Comparison of ENCODE assay signal across 9 mouse cellular contexts in the genomic region with DNA sequence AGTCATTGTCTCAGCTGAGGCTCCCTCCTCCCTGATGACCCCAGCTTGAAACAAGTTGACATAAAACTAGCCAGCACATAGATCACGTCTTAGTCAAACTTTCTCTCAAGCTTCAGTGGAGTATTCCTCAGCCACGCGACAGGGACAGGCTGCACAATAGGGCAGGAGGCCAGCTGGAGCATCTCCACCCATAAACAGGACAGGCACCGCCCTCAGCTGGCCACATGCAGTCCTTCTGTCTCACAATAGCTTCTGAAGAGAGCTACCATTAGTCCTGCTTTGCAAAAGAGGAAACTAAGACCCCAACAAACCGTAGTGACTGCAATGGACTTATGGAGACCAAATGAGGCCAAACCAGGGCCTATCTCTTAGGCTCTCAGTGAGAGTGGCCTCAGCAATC. TPM values are rescaled to one million over a fixed set of nuclear protein-coding genes. Genes with fewer than 3 reads are reported as not detected.
DNase-seq lines count a peak whose midpoint lies in the region; ATAC-seq lines count a peak whose summit lies in the region.
"Had no signal": no experiment of that assay in that cellular context is flagged by ENCODE, and none has a peak within 500 bp of the region (broad histone marks: within the 10 kb centered on the region; RNA-seq: fewer than 3 reads in every experiment).

No protein-coding gene starts in this region.

- intact Hi-C loops in left cerebral cortex, postnatal 4 days (cut with DNase I): no loop called here
- intact Hi-C loops in left cerebral cortex, postnatal 14 days (cut with DNase I): no loop called here

- peak; percentile 77 for DNase-seq in left cerebral cortex, postnatal 4 days
- no peak for DNase-seq in left cerebral cortex, postnatal 14 days (ENCODE audit: low spot score in 2 of 2)
- DNase-seq in adrenal gland, postnatal 36 days: peak; percentile 68 to 73
- DNase-seq in lung, adult 18-20 months: peak; percentile 64 to 71
- no peak for DNase-seq in right cerebral cortex, postnatal 14 days
- no peak for DNase-seq in testis, postnatal 10 days (ENCODE audit: low spot score)
- DNase-seq in forebrain, embryonic 11.5 days (ENCODE audit: low spot score): no peak

- no peak overlapping the region for H3K4me3 ChIP-seq in forebrain, embryonic 11.5 days (ENCODE audit: low read depth, low read length)

- H3K36me3 ChIP-seq in forebrain, embryonic 11.5 days (ENCODE audit: control insufficient read depth, insufficient read depth, low read length): no peaks in the 10 kb centered on the region; the same call in 1 of the 2 replicates

- no peak overlapping the region for H3K9ac ChIP-seq in forebrain, embryonic 11.5 days (ENCODE audit: low read length)

- no peak overlapping the region for H3K4me2 ChIP-seq in forebrain, embryonic 11.5 days (ENCODE audit: low read depth, low read length, severe bottlenecking)

- WGBS in forebrain, embryonic 11.5 days: 81% methylated on average over 5 of the region's 5 CpGs

- no peaks in the 10 kb centered on the region for H3K27me3 ChIP-seq in forebrain, embryonic 11.5 days (ENCODE audit: control insufficient read depth, insufficient read depth, low read length)

- no peaks in the 10 kb centered on the region for H3K9me3 ChIP-seq in forebrain, embryonic 11.5 days (ENCODE audit: control insufficient read depth, low read length)

- no peak overlapping the region for H3K27ac ChIP-seq in forebrain, embryonic 11.5 days (ENCODE audit: low read depth, low read length)

- no peaks in the 10 kb centered on the region for H3K4me1 ChIP-seq in forebrain, embryonic 11.5 days (replicated peaks; ENCODE audit: control insufficient read depth, insufficient read depth, low read length)

- ATAC-seq in granulocyte monocyte progenitor cell, adult 5-6 weeks (replicated peaks; ENCODE audit: poor library complexity, severe bottlenecking): peak; percentile 31; the same call in 1 of the 2 replicates
- ATAC-seq in forebrain, embryonic 11.5 days (replicated peaks; ENCODE audit: low FRiP score): no peak

RNA-seq across cellular contexts. Expression of a gene that starts 27.6 kb away (rescaled TPM):
- not detected for total RNA-seq in left cerebral cortex, postnatal 4 days (2021)
- not detected for total RNA-seq in left cerebral cortex, postnatal 14 days (2021)
- not detected for total RNA-seq in adrenal gland, postnatal 36 days (2021)
- not detected in 2 replicates for total RNA-seq in granulocyte monocyte progenitor cell, adult 5-6 weeks (2014; fragmentation: Nextera tagmentation)
- total RNA-seq in granulocyte monocyte progenitor cell, adult 5-6 weeks (2017): not detected in 2 replicates
- polyA plus RNA-seq in forebrain, embryonic 11.5 days (2014; fragmentation: Nextera tagmentation; extraction: Ambion mirVana): not detected in 2 replicates
- total RNA-seq: gastrocnemius, adult 8-10 months had no signal

RNA-seq across cellular contexts. Expression of a gene that starts 40.8 kb away (rescaled TPM):
- total RNA-seq in left cerebral cortex, postnatal 4 days (2021): 100 to 1,000 TPM; 144 to 146 TPM
- 100 to 1,000 TPM; 110 to 112 TPM for total RNA-seq in left cerebral cortex, postnatal 14 days (2021)
- total RNA-seq in adrenal gland, postnatal 36 days (2021): 100 to 1,000 TPM; 134 to 149 TPM
- 72.4 and 75.7 TPM in 2 replicates for total RNA-seq in granulocyte monocyte progenitor cell, adult 5-6 weeks (2014; fragmentation: Nextera tagmentation)
- total RNA-seq in granulocyte monocyte progenitor cell, adult 5-6 weeks (2017): 79.6 and 80.6 TPM in 2 replicates
- 16.2 and 17.2 TPM in 2 replicates for polyA plus RNA-seq in forebrain, embryonic 11.5 days (2014; fragmentation: Nextera tagmentation; extraction: Ambion mirVana)

Comparison
In these comparisons a context has a peak if more than half of its experiments do, and no peak if none do; other contexts are left out.
1. DNase-seq: peak in left cerebral cortex, postnatal 4 days (single experiment), adrenal gland, postnatal 36 days (2 of 2) and lung, adult 18-20 months (2 of 2); none in left cerebral cortex, postnatal 14 days (0 of 2), right cerebral cortex, postnatal 14 days (single experiment), testis, postnatal 10 days (single experiment) and forebrain, embryonic 11.5 days (single experiment).